Mouse (Mus musculus) lung, adult 2 months (tissue): ENCODE measurements around the gene Nr5a2.

Source experiments
- CTCF ChIP-seq: fragments of 200-500 bp; IDR thresholded peaks from 2 replicates; pipeline ENCODE4 v1.5.1; 2011; ENCODE audit warnings: mild to moderate bottlenecking, low read length, control low read depth; ENCODE audit not compliant: insufficient read depth
- POLR2A ChIP-seq: fragments of 200-500 bp; IDR thresholded peaks from 2 replicates; pipeline ENCODE4 v1.6.1; 2011; ENCODE audit warnings: low read depth, mild to moderate bottlenecking, control low read depth, low read length, borderline replicate concordance; ENCODE audit errors: extremely low read depth

DNA sequence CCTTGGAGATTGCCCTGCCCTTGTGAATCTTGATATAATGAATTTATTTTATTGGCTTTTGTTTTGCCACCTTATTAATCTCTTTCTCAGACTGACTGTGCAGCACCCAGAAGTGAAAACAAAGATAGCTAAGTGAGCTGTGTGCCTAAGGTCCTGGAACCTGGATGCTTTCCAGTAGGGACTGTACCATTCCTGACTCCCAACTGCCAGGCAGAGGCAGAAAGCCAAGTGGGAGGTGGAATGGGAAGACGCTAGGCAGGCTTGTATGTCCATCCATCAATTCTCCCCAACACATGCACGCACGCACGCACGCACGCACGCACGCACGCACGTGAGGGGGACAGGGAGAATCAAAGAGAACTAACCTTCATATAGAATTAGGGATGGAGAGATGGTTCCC, 26.2 kb downstream of the Nr5a2 start:
- no peak for TF ChIP-seq CTCF
- no peak for TF ChIP-seq POLR2A
